ENCODE assay signal across 26 mouse cellular contexts in the genomic region with DNA sequence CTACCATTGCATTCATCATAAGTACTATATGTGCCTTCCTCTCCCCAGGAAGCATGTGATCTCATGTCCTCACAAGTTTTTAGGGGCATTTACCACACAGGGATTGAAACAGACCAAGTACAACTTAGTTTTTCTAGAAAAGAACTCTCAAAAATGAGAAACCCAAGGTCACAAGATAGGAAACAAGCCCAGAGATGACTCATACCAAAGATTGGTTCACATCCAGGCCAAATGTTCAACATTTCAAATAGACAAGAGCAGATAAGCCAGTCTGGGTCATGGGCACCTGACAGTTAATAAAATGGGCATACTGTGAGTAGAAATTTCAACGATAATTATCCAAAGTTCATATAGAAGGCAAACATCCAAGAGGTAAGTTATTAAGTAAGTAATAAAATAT.
"Had no signal": no experiment of that assay in that cellular context is flagged by ENCODE, and none has a peak within 500 bp of the region (broad histone marks: within the 10 kb centered on the region; RNA-seq: fewer than 3 reads in every experiment).

No protein-coding gene starts in this region.

- H3K4me3 ChIP-seq: heart, adult 2 months; heart, embryonic 13.5 days; heart, embryonic 15.5 days; hindbrain, embryonic 13.5 days; hindbrain, embryonic 15.5 days; kidney, embryonic 15.5 days; limb, embryonic 10.5 days; limb, embryonic 12.5 days; liver, embryonic 13.5 days; liver, embryonic 15.5 days had no signal

- DNase-seq: gastrocnemius, postnatal 14 days; gastrocnemius, postnatal 36 days; heart, adult 11 months; heart, adult 2 months; heart, postnatal 14 days; heart, postnatal 36 days; kidney, adult 11 months; kidney, adult 2 months; kidney, adult 9 months; kidney, postnatal 14 days; kidney, postnatal 36 days; layer of hippocampus, adult 9-11 months; layer of hippocampus, postnatal 36 days; liver; liver, embryonic 13.5 days; liver, postnatal 0 days had no signal

- H3K27ac ChIP-seq: heart, adult 2 months; heart, embryonic 13.5 days; heart, embryonic 15.5 days; hindbrain, embryonic 13.5 days; hindbrain, embryonic 15.5 days; hindbrain, postnatal 0 days; kidney, embryonic 15.5 days; kidney, postnatal 0 days; limb, embryonic 10.5 days; limb, embryonic 12.5 days; liver, embryonic 13.5 days; liver, embryonic 15.5 days had no signal
